Mouse (Mus musculus) left cerebral cortex, postnatal 4 days (tissue): ENCODE data around the gene Aqp1. TPM values are rescaled to one million over a fixed set of nuclear protein-coding genes. Genes with fewer than 3 reads are reported as not detected.

Experiments
- DNase-seq: peaks from one replicate; pipeline ENCODE4 v3.0.0-alpha.2; 2022
- intact Hi-C: fragments of 180-260 bp; cut with DNase I; formaldehyde crosslinking; loops from one replicate; pipeline ENCODE4 v1.15.1; 2025
- total RNA-seq, 2 experiments: library from RNA; stranded (reverse); gene quantifications; 2 replicates each; pipeline ENCODE4 v1.2.3; 2021

Aqp1 gene
- total RNA-seq, 2 experiments from 2014 or later: 2.0 to 2.2 TPM

DNA sequence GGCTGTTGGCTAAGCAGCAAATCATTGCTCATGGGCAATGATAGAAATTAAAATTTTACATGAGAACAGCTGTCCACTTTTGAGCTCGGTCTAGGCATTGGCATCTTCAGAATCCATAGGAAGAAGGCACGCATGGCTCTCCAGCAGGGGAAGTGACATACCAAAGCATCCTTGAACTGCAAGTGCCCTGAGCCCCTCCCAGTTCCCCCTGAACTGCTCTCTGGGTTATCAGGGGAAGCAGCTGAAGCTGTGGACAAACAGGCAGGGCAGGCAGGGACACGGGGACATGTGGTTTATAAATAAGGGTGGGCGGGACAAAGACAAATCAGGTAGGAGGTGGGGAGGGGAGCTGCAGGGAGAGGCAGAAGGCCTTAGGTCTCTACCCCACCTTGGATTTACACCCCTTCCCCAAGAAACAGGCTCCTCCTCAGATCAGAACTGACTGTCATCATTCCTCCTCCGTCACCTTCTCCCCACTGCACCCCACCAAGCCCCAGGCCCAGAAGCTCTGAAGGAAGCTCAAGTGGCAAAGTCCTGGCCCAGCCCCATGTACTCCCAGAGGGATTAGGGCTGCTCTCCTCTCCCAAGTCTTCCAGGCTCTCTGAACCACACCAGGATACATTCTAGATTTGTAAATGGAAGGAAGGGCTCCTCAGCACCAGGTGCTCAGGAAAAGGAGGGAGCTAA lies 19.9 kb downstream of the Aqp1 start:
- no peak for DNase-seq
- intact Hi-C loops: loop anchor here (5.0 kb wide), 1 partner anchor 104 kb away; no protein-coding TSS in a partner anchor

DNA sequence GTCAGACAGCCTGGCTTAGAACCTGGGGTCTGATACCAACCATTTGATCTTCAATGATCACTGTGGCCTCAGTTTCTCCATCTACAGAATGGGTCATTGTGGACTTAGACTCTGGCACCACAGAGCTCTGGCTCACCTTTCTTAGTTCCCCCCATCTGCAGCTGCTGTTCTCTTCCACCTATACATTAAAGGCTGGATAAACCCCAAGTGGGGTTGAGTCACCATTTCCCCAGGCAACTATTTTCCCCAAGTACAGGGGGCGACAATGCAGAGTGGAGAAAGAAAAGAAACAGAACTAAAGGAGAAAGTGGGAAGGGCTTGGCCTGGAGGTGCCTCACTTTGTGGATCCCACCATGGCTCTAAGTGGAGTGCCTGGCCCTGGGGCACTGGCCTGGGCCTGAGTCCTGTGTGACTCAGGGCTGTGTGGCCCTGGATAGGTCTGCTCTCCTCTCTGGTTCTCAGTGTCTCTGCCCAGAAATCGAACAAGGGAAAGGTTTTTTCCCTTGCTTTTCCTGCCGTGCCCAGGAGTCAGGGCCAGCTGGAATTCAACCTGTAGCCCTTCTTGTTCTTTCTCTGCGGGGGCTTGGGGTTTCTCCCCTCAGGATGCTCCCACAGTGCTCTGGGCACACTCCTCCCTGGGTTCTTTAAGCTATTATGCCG lies 20.9 kb downstream of the Aqp1 start:
- DNase-seq: no peak
- intact Hi-C loops: loop anchor here (5.0 kb wide), 1 partner anchor 105 kb away; no protein-coding TSS in a partner anchor

DNA sequence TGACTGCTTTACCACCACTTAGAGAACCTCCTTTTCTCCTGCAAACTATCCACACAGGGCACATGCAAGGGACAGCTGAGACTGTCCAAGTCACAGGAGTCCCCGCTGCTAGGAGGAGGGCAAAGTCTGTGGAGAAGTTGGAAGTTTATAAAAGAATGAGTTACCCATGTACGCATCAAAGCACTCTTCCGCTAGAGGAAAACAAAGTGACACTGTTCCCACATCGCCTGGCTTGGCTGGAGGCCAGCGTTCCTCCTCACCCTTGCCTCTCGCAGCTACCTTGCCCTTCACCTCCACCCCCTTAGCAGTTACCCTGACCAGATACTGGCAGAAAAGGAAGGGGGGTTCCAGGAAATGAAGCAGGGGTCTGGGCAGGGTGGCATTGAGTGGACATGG lies 21.4 kb downstream of the Aqp1 start:
- intact Hi-C loops: loop anchor here (5.0 kb wide), 1 partner anchor 105 kb away; no protein-coding TSS in a partner anchor

DNA sequence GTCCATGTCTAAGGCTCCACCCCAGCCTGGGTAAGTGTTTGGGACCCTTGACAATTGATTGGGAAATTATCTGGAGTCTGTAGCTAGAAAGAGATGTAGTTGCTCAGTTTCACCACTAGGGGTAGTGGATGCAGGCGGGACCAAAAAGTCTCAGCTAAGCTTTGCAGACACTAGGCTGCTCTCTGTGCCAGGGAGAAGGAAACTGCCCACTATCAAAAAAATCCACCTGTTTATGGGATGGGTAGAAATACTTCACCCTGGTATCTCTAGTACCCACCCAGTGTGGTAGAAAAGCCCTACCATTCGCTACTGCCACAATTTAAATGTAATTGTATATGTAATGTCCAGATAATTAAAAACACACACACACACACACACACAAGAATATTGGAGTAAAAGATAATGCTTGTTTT lies 22.5 kb downstream of the Aqp1 start:
- intact Hi-C loops: loop anchor here (5.0 kb wide), 1 partner anchor 106 kb away; no protein-coding TSS in a partner anchor
- no peak for DNase-seq

More for the DNA sequence above, 21.4 kb downstream of the Aqp1 start:
- no peak for DNase-seq

DNA sequence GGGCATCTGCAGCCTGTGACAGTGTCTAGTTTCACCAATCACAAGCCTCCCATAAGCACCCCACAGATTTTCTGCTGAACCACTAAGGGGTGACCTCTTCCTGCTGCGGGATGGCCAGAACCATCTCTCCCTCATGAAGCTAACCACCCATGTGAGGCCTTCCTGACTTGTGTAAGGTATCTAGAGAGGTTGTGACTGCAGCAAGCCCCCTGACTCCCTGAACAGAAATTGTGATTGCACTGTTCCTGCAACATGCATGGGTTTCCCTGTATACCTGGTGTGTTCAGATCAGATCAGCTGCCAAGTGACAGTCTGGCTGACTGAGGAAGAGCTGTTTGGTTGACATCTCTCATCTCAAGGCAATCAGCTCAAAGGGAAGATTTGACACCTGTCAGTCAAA lies 26.4 kb downstream of the Aqp1 start:
- intact Hi-C loops: no loop called here
- no peak for DNase-seq

DNA sequence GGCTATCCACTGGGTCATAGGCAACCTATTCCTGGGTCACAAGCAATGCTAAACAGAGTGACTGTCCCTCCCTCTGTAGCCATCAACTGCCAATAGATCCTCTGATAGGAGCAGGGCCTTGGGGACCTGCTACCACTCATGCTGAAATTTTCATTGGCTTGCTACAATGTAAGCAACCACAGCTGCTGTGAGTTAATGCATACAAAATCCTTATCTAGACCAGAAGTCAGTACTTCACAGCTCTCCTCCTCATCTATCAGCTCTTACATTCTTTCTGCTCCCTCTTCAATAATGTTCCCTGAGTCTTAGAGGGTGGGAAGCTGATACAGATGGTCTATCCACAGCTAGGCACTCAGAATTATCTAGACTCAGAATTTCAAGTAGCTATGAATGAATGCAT lies 30.9 kb downstream of the Aqp1 start:
- no peak for DNase-seq
- intact Hi-C loops: no loop called here

DNA sequence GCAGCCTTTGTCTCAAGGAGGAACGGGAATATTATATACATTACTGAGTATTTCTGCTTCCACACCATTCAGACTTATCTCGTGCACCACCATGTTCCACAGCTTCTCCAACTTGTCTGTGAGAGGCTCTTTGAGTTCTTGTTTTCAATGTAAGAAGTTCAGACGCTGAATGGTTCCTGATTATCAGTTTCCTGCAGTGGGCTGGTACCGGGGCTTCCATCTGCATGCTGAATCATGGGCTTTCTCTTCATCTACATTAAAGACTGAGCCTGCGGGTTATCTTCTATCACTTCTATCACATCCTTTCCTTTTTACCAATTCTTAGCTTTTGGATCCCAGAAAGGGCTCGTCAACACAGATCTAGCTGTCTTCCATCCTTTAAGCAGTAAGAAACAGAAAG lies 34.6 kb downstream of the Aqp1 start:
- intact Hi-C loops: no loop called here
- no peak for DNase-seq

DNA sequence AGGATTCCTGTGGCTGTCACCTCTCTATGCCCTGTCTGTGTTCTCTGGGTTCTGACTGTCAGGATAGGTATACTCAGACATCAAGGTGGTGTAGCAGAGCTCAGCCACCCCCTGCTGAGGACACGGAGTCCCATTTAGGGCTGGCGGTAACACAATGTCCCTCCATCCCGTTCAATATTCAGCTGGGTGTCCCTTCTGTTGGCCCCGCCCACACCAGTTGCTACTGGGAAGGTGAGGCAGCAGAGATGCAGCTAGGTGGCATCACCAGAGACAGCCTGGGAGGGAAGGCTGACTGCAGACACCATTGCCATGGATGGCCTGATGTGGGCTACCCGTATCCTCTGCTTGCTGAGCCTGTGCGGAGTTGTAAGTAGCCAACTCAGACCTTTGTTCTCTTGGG lies 39.8 kb downstream of the Aqp1 start, which contains the start of gene Ghrhr:
Ghrhr (plus strand) TSS at position 220 of the 400 bp plus-strand sequence.
- DNase-seq: no peak
- intact Hi-C loops: loop anchor here (5.0 kb wide), 1 partner anchor 144 kb away; no protein-coding TSS in a partner anchor

DNA sequence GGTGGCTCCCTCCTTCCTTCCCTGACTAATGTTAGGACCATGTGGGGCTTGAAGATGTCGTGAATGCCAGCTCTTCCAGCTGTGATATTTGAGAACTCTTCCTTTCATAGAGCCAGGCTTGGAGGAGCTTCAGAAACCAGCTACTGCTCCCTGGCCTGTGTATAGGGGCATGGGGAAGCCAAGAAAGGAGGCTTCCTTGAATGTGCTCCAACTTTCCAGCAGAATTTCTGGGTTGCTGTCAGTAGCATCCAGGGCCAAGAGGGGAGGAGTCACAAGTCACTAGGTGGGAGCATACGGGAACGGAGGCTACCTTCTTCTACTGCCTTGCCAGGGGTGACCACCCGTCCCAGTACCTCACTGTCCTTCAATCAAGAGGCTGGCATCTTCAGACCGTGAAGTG lies 40.3 kb downstream of the Aqp1 start:
- DNase-seq: no peak
- intact Hi-C loops: loop anchor here (5.0 kb wide), 1 partner anchor 144 kb away; no protein-coding TSS in a partner anchor

DNA sequence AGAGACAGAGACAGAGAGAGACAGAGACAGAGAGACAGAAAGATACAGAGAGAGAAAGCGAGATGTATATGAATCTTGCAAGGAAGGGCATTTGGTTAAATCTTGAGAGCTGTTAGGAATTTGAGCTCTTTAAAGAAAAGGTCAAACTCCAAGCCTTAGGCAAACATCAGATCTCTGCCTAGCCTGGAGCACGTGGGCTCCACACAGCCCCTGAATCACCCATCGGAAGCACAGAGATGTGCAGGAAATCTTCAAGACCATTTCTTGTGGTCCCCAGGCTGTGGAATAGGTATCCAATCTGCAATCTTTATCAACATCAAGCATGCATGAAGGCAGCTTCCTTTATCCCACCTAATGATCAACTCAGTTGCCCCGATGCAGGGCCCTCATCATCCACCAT lies 41.2 kb downstream of the Aqp1 start:
- intact Hi-C loops: loop anchor here (5.0 kb wide), 1 partner anchor 145 kb away; no protein-coding TSS in a partner anchor
- DNase-seq: no peak

DNA sequence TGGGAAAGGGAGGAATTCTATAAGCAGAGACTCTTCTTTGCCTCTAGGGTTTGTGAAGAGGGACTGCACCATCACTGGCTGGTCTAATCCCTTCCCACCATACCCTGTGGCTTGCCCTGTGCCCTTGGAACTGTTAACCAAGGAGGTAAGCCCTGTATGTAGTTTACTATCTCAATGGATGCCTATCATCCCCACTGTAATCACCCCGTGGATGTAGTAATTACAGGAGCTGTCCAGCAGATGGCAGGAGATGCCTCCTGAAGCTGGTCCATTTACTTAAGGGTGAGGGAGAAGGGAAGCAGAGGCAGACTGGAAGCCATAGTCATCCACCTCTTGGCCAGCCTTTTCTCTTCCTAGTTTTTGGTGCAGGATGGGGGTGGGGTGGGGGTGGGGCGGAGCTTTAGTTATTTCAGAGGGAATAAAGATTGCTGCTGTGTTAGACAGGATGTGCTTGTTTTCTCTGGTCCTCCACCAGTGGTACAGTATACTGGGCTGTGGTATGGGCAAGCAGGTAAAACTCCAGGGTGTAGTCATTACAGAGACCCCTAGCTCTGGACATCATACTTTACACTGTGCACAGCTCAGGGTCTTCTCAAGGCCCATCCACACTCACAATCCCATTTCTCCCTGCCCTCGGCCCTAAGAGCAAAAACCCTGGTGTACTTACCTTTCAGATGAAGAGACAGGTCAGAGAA lies 43.6 kb downstream of the Aqp1 start:
- peak; percentile 68 for DNase-seq
- intact Hi-C loops: loop anchor here (5.0 kb wide), 2 partner anchors 128 to 147 kb away; no protein-coding TSS in a partner anchor

DNA sequence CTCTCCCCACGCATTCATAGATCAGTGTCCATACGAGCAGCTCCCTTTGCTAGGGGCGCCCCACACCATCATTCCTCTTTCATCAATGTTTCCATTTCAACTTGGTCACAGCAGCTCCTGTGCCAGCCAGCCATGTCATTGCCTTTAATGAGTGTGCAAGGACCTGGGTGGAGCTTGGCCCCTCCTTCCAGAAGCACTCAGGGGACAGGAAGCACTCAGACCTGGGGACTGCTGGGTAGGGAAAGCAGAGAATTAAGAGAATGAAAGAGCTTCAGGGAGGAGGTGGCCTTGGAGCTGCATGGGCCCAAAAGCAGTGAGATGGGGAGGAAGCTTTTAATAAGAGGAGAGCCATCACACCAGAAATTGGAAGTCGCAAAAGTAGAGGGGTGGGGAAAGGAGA lies 45.7 kb downstream of the Aqp1 start:
- intact Hi-C loops: loop anchor here (5.0 kb wide), 1 partner anchor 125 kb away; no protein-coding TSS in a partner anchor
- DNase-seq: no peak

DNA sequence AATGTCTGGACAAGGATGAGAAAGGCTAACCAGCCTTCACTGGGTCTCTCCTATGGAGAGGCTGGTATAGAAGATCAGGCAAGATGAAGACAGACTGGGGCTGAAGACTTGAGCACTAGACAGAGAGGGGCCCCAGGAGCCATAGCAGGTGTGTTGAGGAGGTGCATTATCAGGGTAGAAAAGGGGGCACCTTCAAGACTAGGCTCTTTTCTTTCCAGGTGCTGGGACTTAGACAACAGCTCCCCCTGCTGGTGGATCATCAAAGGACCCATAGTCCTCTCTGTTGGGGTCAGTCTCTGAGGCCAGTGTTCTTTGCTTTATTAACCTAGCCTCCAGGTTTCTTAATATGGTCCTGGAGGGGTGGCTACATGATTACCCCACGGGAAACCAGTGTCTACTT lies 47.7 kb downstream of the Aqp1 start:
- intact Hi-C loops: loop anchor here (5.0 kb wide), 1 partner anchor 123 kb away; no protein-coding TSS in a partner anchor
- peak; percentile 63 for DNase-seq

DNA sequence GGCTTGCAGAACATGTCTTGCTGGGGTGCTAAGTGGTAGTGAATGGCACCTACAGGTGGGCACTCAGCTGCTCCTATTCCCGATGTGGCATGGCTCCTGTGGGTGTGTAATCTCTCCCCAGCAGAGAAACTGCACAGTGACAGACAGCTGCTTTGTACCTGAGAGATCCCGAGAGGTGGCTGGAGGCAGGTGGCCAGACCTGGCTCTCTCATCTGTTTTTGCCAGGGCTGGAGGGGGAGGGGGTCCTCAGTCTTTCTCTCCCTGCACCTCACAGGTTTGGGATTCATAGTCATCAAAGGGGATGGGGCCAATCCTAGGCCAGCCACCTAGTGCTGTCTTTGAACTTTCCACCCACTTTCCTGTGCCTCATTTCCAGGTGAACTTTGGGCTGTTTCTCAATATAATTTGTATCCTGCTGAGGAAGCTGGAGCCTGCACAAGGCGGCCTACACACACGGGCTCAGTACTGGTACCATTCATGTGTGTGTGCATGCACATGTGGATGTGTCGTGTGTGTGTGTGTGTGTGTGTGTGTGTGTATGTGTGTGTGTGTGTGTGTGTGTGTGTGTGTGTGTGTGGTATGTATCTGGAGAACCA lies 48.2 kb downstream of the Aqp1 start:
- intact Hi-C loops: loop anchor here (5.0 kb wide), 1 partner anchor 123 kb away; no protein-coding TSS in a partner anchor
- DNase-seq: no peak

DNA sequence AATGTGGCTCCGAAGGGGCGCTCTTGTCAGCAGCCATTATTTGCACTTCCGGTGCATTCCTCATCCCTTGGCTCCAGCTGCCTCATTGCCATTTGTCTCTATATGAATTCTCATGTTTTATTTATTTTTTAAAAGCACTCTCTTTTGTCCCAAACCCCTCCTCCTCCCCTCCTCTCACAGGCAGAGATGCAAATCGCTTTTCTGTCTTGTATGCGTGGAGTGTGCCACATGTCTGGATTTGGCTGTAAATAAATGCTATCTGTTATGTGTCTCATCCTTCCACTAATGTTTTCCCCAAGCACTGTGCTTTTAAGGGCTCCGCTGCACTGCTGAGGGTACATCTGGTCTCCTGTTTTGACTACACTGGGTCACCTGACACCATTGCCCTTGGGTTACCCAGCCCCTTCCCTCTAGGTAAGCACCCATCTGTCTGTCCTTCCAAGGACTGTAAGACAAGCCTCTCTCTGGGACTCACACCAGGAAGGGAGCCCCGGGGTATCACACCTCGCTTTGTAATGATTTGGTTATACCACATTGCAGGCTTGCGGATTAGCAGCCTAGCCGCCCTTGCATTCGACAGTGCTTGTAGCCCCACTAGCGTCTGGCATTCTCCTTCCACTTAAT lies 52.4 kb downstream of the Aqp1 start:
- intact Hi-C loops: no loop called here

DNA sequence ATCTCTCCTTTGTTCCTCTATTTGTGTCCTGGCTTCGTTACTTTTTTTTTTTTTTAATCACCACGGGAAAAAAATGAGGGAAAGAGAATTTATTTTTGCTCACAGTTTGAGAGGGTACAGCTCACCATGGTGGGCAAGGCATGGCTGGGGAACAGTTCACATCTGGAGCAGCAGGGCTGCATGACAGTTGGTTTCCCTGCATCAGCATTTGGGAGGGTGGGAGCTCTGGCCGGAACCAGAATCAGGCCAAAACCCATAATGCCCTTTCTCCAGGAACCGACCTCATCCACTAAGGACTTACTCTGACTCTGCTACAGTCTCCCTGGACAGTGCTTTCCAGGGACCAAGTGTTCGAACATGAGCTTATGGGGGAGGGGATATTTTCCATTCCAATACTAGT lies 53.1 kb downstream of the Aqp1 start:
- intact Hi-C loops: no loop called here
- no peak for DNase-seq

More for the DNA sequence above, 52.4 kb downstream of the Aqp1 start:
- DNase-seq: no peak

DNA sequence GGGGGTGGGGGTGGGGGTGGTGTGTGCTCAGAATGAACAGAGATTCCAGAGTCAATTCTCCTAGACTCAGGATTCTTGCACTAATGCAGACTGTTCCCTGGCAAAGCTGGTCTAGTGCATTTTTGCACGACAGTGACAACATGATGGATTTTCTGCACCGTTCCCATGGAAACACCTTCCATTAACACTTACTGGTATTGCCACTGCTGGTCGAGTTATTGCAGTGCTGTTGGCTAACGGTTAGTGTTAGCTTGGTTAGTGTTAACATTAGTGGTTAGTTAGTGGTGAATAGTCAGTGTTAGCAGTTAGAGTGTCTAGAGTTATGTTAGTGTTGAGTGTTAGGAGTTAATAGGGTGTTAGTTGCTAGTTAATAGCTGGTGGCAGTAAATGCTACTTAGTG lies 55.6 kb downstream of the Aqp1 start:
- DNase-seq: no peak
- intact Hi-C loops: loop anchor here (5.0 kb wide), 1 partner anchor 60 kb away; the partner anchor contains the start of gene Adcyap1r1

DNA sequence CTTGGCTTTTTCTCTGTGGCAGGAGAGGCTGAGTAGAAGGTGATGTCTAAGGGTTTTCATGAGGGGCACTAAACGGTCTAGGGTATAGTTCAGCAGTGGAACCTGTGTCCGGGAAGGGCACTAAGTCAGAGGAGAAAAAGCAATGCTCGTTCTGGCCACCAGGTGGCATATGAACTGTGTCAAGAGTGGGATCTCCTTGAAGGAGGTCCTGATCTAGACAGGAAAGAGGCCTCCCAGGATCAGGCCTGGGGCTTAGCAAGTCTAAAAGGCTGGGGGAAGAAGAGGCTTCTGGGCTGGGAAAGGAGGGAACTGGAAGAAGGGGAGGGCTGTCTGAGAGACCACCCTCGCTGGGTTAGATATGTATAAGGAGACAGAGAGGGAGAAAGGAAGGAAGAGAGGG lies 56.2 kb downstream of the Aqp1 start:
- intact Hi-C loops: loop anchor here (5.0 kb wide), 1 partner anchor 60 kb away; the partner anchor contains the start of gene Adcyap1r1
- DNase-seq: peak; percentile 91

DNA sequence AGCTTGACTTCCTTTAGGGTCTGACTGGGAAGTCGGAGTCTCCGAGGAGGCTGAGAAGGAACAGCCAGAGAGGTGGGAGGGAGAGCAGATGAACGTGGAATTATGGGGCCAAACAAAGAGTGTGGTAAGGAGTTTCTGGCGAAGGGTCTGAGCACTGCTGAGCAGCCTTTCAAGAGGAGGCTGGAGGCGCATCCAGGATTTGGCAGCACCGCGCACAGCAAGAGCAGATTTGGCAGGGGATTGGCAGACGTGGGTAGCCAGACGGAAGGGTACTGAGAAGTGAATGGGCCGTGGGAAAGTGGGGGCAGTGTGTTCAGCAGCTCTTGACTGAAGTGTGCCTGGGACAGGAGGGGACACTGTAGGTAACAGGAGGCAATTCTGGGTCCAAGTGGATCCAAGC lies 58.6 kb downstream of the Aqp1 start:
- intact Hi-C loops: loop anchor here (5.0 kb wide), 1 partner anchor 57 kb away; the partner anchor contains the start of gene Adcyap1r1

DNA sequence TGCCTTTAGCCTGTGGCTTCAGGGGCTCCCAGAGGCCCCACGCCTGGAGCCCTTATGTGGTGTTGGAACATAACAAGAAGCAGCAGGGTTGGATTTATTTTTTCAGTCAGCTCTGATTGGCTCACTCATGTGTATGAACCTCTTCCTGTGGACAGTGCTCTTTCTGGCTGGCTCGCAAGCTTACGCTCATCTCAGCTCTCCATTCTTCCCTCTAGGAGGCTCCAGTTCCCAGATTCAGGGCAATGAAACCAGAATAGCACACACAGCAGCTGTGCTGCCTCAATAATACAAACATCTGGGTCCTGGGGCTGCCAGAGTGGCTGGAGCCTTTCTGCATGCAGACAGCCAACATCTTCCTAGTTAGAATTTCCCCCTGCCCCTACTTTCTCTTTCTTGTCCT lies 59.9 kb downstream of the Aqp1 start:
- peak; percentile 48 for DNase-seq
- intact Hi-C loops: no loop called here

More for the DNA sequence above, 58.6 kb downstream of the Aqp1 start:
- DNase-seq: peak; percentile 91
